Comparison of ENCODE assay signal across 24 mouse cellular contexts in the genomic region with DNA sequence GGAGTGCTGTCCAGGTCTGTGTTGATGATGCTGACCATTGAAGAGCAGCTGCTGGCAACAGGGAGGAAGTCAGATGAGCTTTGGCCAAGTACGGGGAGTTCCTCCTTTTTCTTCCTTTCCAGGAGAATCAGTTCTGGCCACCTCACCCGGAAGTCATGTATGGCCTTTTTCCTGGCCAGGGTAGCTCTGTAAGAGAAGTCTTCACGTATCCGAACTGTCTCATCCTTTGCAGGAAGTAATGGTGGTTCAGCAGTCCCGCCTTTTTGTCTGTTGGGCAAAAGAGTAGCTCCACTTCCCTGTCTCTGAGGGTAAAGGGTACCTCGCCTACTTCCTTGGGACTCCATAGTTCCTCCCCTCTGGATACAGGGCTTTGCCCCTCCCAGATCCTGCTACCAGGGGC. TPM values are rescaled to one million over a fixed set of nuclear protein-coding genes. Genes with fewer than 3 reads are reported as not detected.
DNase-seq lines count a peak whose midpoint lies in the region; ATAC-seq and TF ChIP-seq lines count a peak whose summit lies in the region.
"Had no signal": no experiment of that assay in that cellular context is flagged by ENCODE, and none has a peak within 500 bp of the region (broad histone marks: within the 10 kb centered on the region; RNA-seq: fewer than 3 reads in every experiment).

No protein-coding gene starts in this region.

- no peaks in the 10 kb centered on the region for H3K9me3 ChIP-seq in kidney, embryonic 14.5 days (ENCODE audit: control insufficient read depth, low read length)
- peaks cover 5% of the 10 kb centered on the region; the same call in 1 of the 2 replicates for H3K9me3 ChIP-seq in E14TG2a.4 (ENCODE audit: low read length)
- H3K9me3 ChIP-seq: forebrain, embryonic 15.5 days; kidney, embryonic 15.5 days; lung, embryonic 15.5 days; stomach, embryonic 15.5 days had no signal

- H3K9ac ChIP-seq in kidney, embryonic 14.5 days (ENCODE audit: low read depth, low read length): no peak overlapping the region
- H3K9ac ChIP-seq: forebrain, embryonic 15.5 days; kidney, embryonic 15.5 days; lung, embryonic 15.5 days; stomach, embryonic 15.5 days had no signal

- DNase-seq in kidney, adult 2 months: peak; percentile 19
- peak; percentile 46 for DNase-seq in brain, adult 2 months (ENCODE audit: low read depth, low spot score)
- DNase-seq in thymus, postnatal 25 days: no peak
- DNase-seq in cerebellum, postnatal 25 days: no peak
- DNase-seq: cerebellum, postnatal 10 days; embryo, embryonic 11 days; gastrocnemius, postnatal 36 days; heart, postnatal 4 days; right cerebral cortex, postnatal 25 days had no signal

- no peak for TF ChIP-seq CTCF in kidney, adult 2 months (conservative IDR thresholded peaks at IDR 0.05; ENCODE audit: insufficient read depth, insufficient read length, low read depth, low read length)
- TF ChIP-seq CTCF in E14TG2a.4 (conservative IDR thresholded peaks at IDR 0.05; ENCODE audit: low read length): no peak

- H3K4me1 ChIP-seq in kidney, adult 2 months (ENCODE audit: control insufficient read depth, insufficient read depth, low read length): no peaks in the 10 kb centered on the region
- no peaks in the 10 kb centered on the region for H3K4me1 ChIP-seq in kidney, embryonic 14.5 days (ENCODE audit: control insufficient read depth, insufficient read depth, low read length)
- peaks cover 14% of the 10 kb centered on the region for H3K4me1 ChIP-seq in E14TG2a.4 (replicated peaks; ENCODE audit: low read depth, low read length)
- H3K4me1 ChIP-seq: forebrain, embryonic 15.5 days; kidney, embryonic 15.5 days; lung, embryonic 15.5 days; stomach, embryonic 15.5 days had no signal

- 72% methylated on average over 6 of the region's 6 CpGs for WGBS in kidney, adult 2 months
- 81% methylated on average over 6 of the region's 6 CpGs for WGBS in kidney, embryonic 14.5 days
- 38% methylated on average over 6 of the region's 6 CpGs for WGBS in macrophage (ENCODE audit: missing documents)

- TF ChIP-seq POLR2A in kidney, adult 2 months (IDR thresholded peaks at IDR 0.05; ENCODE audit: low read depth, low read length): no peak

- H3K36me3 ChIP-seq in kidney, adult 2 months (ENCODE audit: control insufficient read depth, insufficient read depth, low read length): no peaks in the 10 kb centered on the region; the same call in 1 of the 2 replicates
- H3K36me3 ChIP-seq in kidney, embryonic 14.5 days (ENCODE audit: control insufficient read depth, insufficient read depth, low read length): peaks cover 36% of the 10 kb centered on the region
- H3K36me3 ChIP-seq in E14TG2a.4 (ENCODE audit: insufficient read depth, low read length) (peaks cover 78% of the 10 kb centered on the region), macrophage (ENCODE audit: inconsistent target) (peaks cover 45% of the 10 kb centered on the region)

- H3K79me2 ChIP-seq in macrophage (ENCODE audit: inconsistent target): no peaks in the 10 kb centered on the region

- ATAC-seq in kidney, embryonic 14.5 days (ENCODE audit: low FRiP score, low TSS enrichment): no peak
- ATAC-seq: forebrain, embryonic 15.5 days; hindbrain, embryonic 16.5 days; midbrain, embryonic 16.5 days had no signal

- no peak overlapping the region for H3K4me2 ChIP-seq in kidney, embryonic 14.5 days (replicated peaks; ENCODE audit: low read depth, low read length)
- H3K4me2 ChIP-seq: forebrain, embryonic 15.5 days; kidney, embryonic 15.5 days; lung, embryonic 15.5 days; stomach, embryonic 15.5 days had no signal

- no peaks in the 10 kb centered on the region for H3K27me3 ChIP-seq in kidney, adult 2 months (replicated peaks; ENCODE audit: control insufficient read depth, insufficient read depth, low read length)
- H3K27me3 ChIP-seq in kidney, embryonic 14.5 days (ENCODE audit: control insufficient read depth, insufficient read depth, low read length): no peaks in the 10 kb centered on the region
- no peaks in the 10 kb centered on the region for H3K27me3 ChIP-seq in E14TG2a.4 (ENCODE audit: insufficient read depth, low read length)
- H3K27me3 ChIP-seq: forebrain, embryonic 15.5 days; kidney, embryonic 15.5 days; lung, embryonic 15.5 days; stomach, embryonic 15.5 days had no signal

- H3K4me3 ChIP-seq in kidney, adult 2 months (ENCODE audit: insufficient read depth, low read depth, low read length): no peak overlapping the region
- no peak overlapping the region for H3K4me3 ChIP-seq in kidney, embryonic 14.5 days (ENCODE audit: low read length)
- H3K4me3 ChIP-seq in E14TG2a.4 (replicated peaks; ENCODE audit: low read length): 0 out of 2 replicates have a peak overlapping the region, but pooled peaks have one; percentile 35
- no peak overlapping the region for H3K4me3 ChIP-seq in macrophage (ENCODE audit: inconsistent target)
- H3K4me3 ChIP-seq: forebrain, embryonic 15.5 days; kidney, embryonic 15.5 days; lung, embryonic 15.5 days; stomach, embryonic 15.5 days had no signal

- no peak overlapping the region for H3K27ac ChIP-seq in kidney, adult 2 months (ENCODE audit: insufficient read depth, low read depth, low read length)
- H3K27ac ChIP-seq in kidney, embryonic 14.5 days (ENCODE audit: low read depth, low read length): no peak overlapping the region
- peak overlapping the region; percentile 31; the same call in 1 of the 2 replicates for H3K27ac ChIP-seq in macrophage
- H3K27ac ChIP-seq: forebrain, embryonic 15.5 days; kidney, embryonic 15.5 days; lung, embryonic 15.5 days; stomach, embryonic 15.5 days had no signal

RNA-seq across cellular contexts. Expression of a gene that starts 0.3 kb away (rescaled TPM):
- not detected in 2 replicates for polyA plus RNA-seq in kidney, adult 2 months (2012; rRNA removed)
- polyA plus RNA-seq in kidney, embryonic 14.5 days (2014; fragmentation: Nextera tagmentation; extraction: Ambion mirVana): 0.12 and 0.41 TPM in 2 replicates
- total RNA-seq in macrophage (2018; cell fraction: chromatin; rRNA removed): under 1 TPM in 1 of 26 experiments, not detected in 25; 0.25 TPM
- total RNA-seq in macrophage (2018; cell fraction: cytosol; rRNA removed): under 1 TPM in 3 of 26 experiments, not detected in 23; 0.07 to 0.10 (median 0.07) TPM
- total RNA-seq in macrophage (2018; cell fraction: nucleus; rRNA removed): under 1 TPM in 3 of 26 experiments, not detected in 23; 0.24 to 0.36 (median 0.31) TPM
- polyA plus RNA-seq in macrophage (2018): 0.06 TPM in 1 of 3 replicates, not detected in the others
- total RNA-seq: adrenal gland, adult 18-20 months; gastrocnemius, postnatal 36 days; layer of hippocampus, postnatal 25 days; left cerebral cortex, postnatal 25 days; neutrophil, adult 5-6 weeks had no signal
- polyA plus RNA-seq: heart, embryonic 14.5 days; spleen, adult 2 months had no signal

RNA-seq across cellular contexts. Expression of a gene that starts 12.6 kb away (rescaled TPM):
- 43.5 and 54.3 TPM in 2 replicates for polyA plus RNA-seq in kidney, adult 2 months (2012; rRNA removed)
- polyA plus RNA-seq in kidney, embryonic 14.5 days (2014; fragmentation: Nextera tagmentation; extraction: Ambion mirVana): 35.4 and 37.6 TPM in 2 replicates
- total RNA-seq in macrophage (2018; cell fraction: chromatin; rRNA removed): 10 to 100 TPM; 26.2 to 98.8 (median 59.1) TPM
- total RNA-seq in macrophage (2018; cell fraction: cytosol; rRNA removed): 10 to 100 TPM in 25 of 26 experiments, 1 to 10 TPM in 1; 9.4 to 26.5 (median 18.0) TPM
- 10 to 100 TPM; 23.9 to 70.8 (median 43.8) TPM for total RNA-seq in macrophage (2018; cell fraction: nucleus; rRNA removed)
- polyA plus RNA-seq in macrophage (2018): 10.1 to 18.2 TPM (median 17.9 TPM) in 3 replicates

RNA-seq across cellular contexts. Expression of a gene that starts 12.7 kb away (rescaled TPM):
- polyA plus RNA-seq in kidney, adult 2 months (2012; rRNA removed): 31.2 and 39.3 TPM in 2 replicates
- 46.0 and 47.0 TPM in 2 replicates for polyA plus RNA-seq in kidney, embryonic 14.5 days (2014; fragmentation: Nextera tagmentation; extraction: Ambion mirVana)
- total RNA-seq in macrophage (2018; cell fraction: chromatin; rRNA removed): 10 to 100 TPM in 25 of 26 experiments, 1 to 10 TPM in 1; 6.4 to 59.0 (median 34.5) TPM
- total RNA-seq in macrophage (2018; cell fraction: cytosol; rRNA removed): 10 to 100 TPM in 23 of 26 experiments, 1 to 10 TPM in 3; 8.8 to 23.6 (median 16.0) TPM
- total RNA-seq in macrophage (2018; cell fraction: nucleus; rRNA removed): 10 to 100 TPM; 13.0 to 55.0 (median 32.4) TPM
- polyA plus RNA-seq in macrophage (2018): 10.4 to 27.3 TPM (median 21.2 TPM) in 3 replicates

RNA-seq across cellular contexts. Expression of a gene that starts 29.3 kb away (rescaled TPM):
- 26.7 and 29.1 TPM in 2 replicates for polyA plus RNA-seq in kidney, adult 2 months (2012; rRNA removed)
- polyA plus RNA-seq in kidney, embryonic 14.5 days (2014; fragmentation: Nextera tagmentation; extraction: Ambion mirVana): 15.7 and 22.3 TPM in 2 replicates
- total RNA-seq in macrophage (2018; cell fraction: chromatin; rRNA removed): 10 to 100 TPM; 13.5 to 42.1 (median 30.7) TPM
- 10 to 100 TPM; 21.8 to 37.9 (median 29.9) TPM for total RNA-seq in macrophage (2018; cell fraction: cytosol; rRNA removed)
- total RNA-seq in macrophage (2018; cell fraction: nucleus; rRNA removed): 10 to 100 TPM; 18.5 to 36.7 (median 29.0) TPM
- 27.6 to 29.7 TPM (median 28.0 TPM) in 3 replicates for polyA plus RNA-seq in macrophage (2018)

RNA-seq across cellular contexts. Expression of a gene that starts 39.2 kb away (rescaled TPM):
- polyA plus RNA-seq in kidney, adult 2 months (2012; rRNA removed): 0.20 and 0.45 TPM in 2 replicates
- 8.2 and 9.0 TPM in 2 replicates for polyA plus RNA-seq in kidney, embryonic 14.5 days (2014; fragmentation: Nextera tagmentation; extraction: Ambion mirVana)
- total RNA-seq in macrophage (2018; cell fraction: chromatin; rRNA removed): under 1 TPM in 1 of 26 experiments, not detected in 25; 0.98 TPM
- not detected for total RNA-seq in macrophage (2018; cell fraction: cytosol; rRNA removed)
- not detected for total RNA-seq in macrophage (2018; cell fraction: nucleus; rRNA removed)
- not detected in 3 replicates for polyA plus RNA-seq in macrophage (2018)
- total RNA-seq: neutrophil, adult 5-6 weeks had no signal

Comparison
In these comparisons a context has a peak if more than half of its experiments do, and no peak if none do; other contexts are left out.
1. DNase-seq: peak in kidney, adult 2 months (single experiment) and brain, adult 2 months (single experiment); none in thymus, postnatal 25 days (single experiment) and cerebellum, postnatal 25 days (0 of 2).